10 mouse cellular contexts compared by ENCODE assay signal in genomic region chr9:115023708-115024383, GRCm38 (mm10). TPM values are rescaled to one million over a fixed set of nuclear protein-coding genes. Genes with fewer than 3 reads are reported as not detected.
A peak's percentile ranks its signal among the peaks of the same experiment; 100 is the strongest.
DNase-seq lines count a peak whose midpoint lies in the region; ATAC-seq and TF ChIP-seq lines count a peak whose summit lies in the region.
"Had no signal": no experiment of that assay in that cellular context is flagged by ENCODE, and none has a peak within 500 bp of the region (broad histone marks: within the 10 kb centered on the region; RNA-seq: fewer than 3 reads in every experiment).

No protein-coding gene starts in this region.

- no peaks in the 10 kb centered on the region; the same call in 1 of the 2 replicates for H3K4me1 ChIP-seq in heart, adult 2 months (ENCODE audit: control insufficient read depth, insufficient read depth, low read length)
- H3K4me1 ChIP-seq in intestine, embryonic 15.5 days (replicated peaks): no peaks in the 10 kb centered on the region

- no peaks in the 10 kb centered on the region for H3K79me2 ChIP-seq in heart, adult 2 months (replicated peaks; ENCODE audit: control insufficient read depth, insufficient read depth, low read length)

- no peak for TF ChIP-seq EP300 in heart, adult 2 months (IDR thresholded peaks at IDR 0.05; ENCODE audit: insufficient read depth, low read depth, low read length)

- WGBS in heart, adult 2 months: 49% methylated on average over 10 of the region's 10 CpGs
- 88% methylated on average over 10 of the region's 10 CpGs for WGBS in intestine, embryonic 15.5 days

- TF ChIP-seq CTCF in heart, adult 2 months (IDR thresholded peaks at IDR 0.05): no peak

- H3K4me3 ChIP-seq in heart, adult 2 months: no peak overlapping the region; the same call in 1 of the 2 replicates
- H3K4me3 ChIP-seq in intestine, embryonic 15.5 days (replicated peaks): no peak overlapping the region

- no peak overlapping the region for H3K9ac ChIP-seq in heart, adult 2 months (ENCODE audit: low read depth, low read length)
- H3K9ac ChIP-seq in intestine, embryonic 15.5 days: no peak overlapping the region

- TF ChIP-seq POLR2A in heart, adult 2 months (IDR thresholded peaks at IDR 0.05; ENCODE audit: insufficient read depth, low read depth, low read length): no peak

- DNase-seq in frontal cortex, postnatal 14 days (ENCODE audit: low spot score in 2 of 2): no peak
- DNase-seq in cerebellum, adult 11-12 months: peak; percentile 56
- peak in 1 of 2 experiments; percentile 48 for DNase-seq in heart, adult 2 months
- peak; percentile 70 for DNase-seq in layer of hippocampus, adult 9-11 months
- DNase-seq in liver: no peak
- DNase-seq: lung, adult 18-20 months had no signal

- peak overlapping the region; percentile 52; the same call in 1 of the 2 replicates for H3K27ac ChIP-seq in heart, adult 2 months
- H3K27ac ChIP-seq in intestine, embryonic 15.5 days: no peak overlapping the region
- H3K27ac ChIP-seq: kidney, postnatal 0 days had no signal

- intact Hi-C loops in heart, adult 2 months (cut with DNase I): no loop called here

- H3K4me2 ChIP-seq in intestine, embryonic 15.5 days (replicated peaks): no peak overlapping the region

- H3K9me3 ChIP-seq in intestine, embryonic 15.5 days: no peaks in the 10 kb centered on the region

- H3K27me3 ChIP-seq in heart, adult 2 months (ENCODE audit: control insufficient read depth, insufficient read depth, low read length): no peaks in the 10 kb centered on the region
- no peaks in the 10 kb centered on the region for H3K27me3 ChIP-seq in intestine, embryonic 15.5 days (replicated peaks)

- ATAC-seq in frontal cortex, adult (ENCODE audit: low TSS enrichment): peak; percentile 80
- no peak for ATAC-seq in intestine, embryonic 15.5 days
- no peak for ATAC-seq in CD4-positive, CD25-positive, alpha-beta regulatory T cell, adult 4 months

- H3K36me3 ChIP-seq in heart, adult 2 months (ENCODE audit: control insufficient read depth, insufficient read depth, low read length): no peaks in the 10 kb centered on the region
- no peaks in the 10 kb centered on the region for H3K36me3 ChIP-seq in intestine, embryonic 15.5 days

RNA-seq across cellular contexts. Expression of gene Rps27rt, which starts 41.3 kb away (rescaled TPM):
- 10 to 100 TPM; 14.3 to 32.5 TPM for total RNA-seq in heart, adult 2 months (2021)
- polyA plus RNA-seq in heart, adult 2 months (2012; rRNA removed): 23.0 and 46.7 TPM in 2 replicates
- 387 and 549 TPM in 2 replicates for polyA plus RNA-seq in intestine, embryonic 15.5 days (2015; fragmentation: Nextera tagmentation; extraction: Ambion mirVana)
- polyA plus RNA-seq in CD4-positive, CD25-positive, alpha-beta regulatory T cell, adult 4 months (2017; shearing (Covaris generic)): 1,000 to 10,000 TPM; 2,534 to 6,238 TPM

RNA-seq across cellular contexts. Expression of gene Osbpl10, which starts 45.5 kb away (rescaled TPM):
- 1 to 10 TPM; 2.0 to 3.4 TPM for total RNA-seq in heart, adult 2 months (2021)
- 0.88 and 1.4 TPM in 2 replicates for polyA plus RNA-seq in heart, adult 2 months (2012; rRNA removed)
- 2.5 and 2.9 TPM in 2 replicates for polyA plus RNA-seq in intestine, embryonic 15.5 days (2015; fragmentation: Nextera tagmentation; extraction: Ambion mirVana)
- not detected for polyA plus RNA-seq in CD4-positive, CD25-positive, alpha-beta regulatory T cell, adult 4 months (2017; shearing (Covaris generic))

Comparison
In these comparisons a context has a peak if more than half of its experiments do, and no peak if none do; other contexts are left out.
1. DNase-seq: peak in cerebellum, adult 11-12 months (single experiment) and layer of hippocampus, adult 9-11 months (single experiment); none in frontal cortex, postnatal 14 days (0 of 2) and liver (single experiment).